Mouse (Mus musculus): Measurements from ENCODE around the gene Dmrtb1. TPM values are rescaled to one million over a fixed set of nuclear protein-coding genes. Genes with fewer than 3 reads are reported as not detected.
A peak's percentile ranks its signal among the peaks of the same experiment; 100 is the strongest.

The Dmrtb1 gene
- polyA plus RNA-seq, 1 experiment: not detected

DNA sequence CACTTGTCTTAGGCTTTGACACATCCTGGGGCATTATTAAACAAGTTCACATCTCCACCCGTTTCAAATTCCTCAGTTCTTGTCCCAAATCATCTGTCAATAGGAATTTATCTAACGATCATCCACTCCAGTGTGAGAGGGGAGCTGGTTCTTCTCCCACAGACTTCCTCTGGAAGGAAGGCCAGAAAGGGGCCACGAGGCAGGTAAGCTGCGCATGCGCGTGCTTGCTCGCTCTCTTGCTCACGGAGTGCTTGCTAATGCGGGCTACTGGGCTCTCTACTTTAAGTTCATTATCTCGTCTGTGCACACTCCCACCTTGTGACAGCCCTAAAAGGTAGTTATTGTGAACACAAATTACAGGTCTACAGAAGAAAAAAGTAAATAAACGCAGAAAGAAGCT is 17.6 kb upstream of the Dmrtb1 start:
- WGBS: 71% methylated on average over 11 of the region's 11 CpGs
- no peaks in the 10 kb centered on the region; the same call in none of the 2 replicates for H3K27me3 ChIP-seq (ENCODE audit: control insufficient read depth, insufficient read depth, low read length)
- TF ChIP-seq CTCF (IDR thresholded peaks at IDR 0.05; ENCODE audit: extremely low read depth, insufficient read length, insufficient replicate concordance, low read depth, low read length) (no peak), POLR2A (IDR thresholded peaks at IDR 0.05; ENCODE audit: low read depth, low read length) (no peak)

DNA sequence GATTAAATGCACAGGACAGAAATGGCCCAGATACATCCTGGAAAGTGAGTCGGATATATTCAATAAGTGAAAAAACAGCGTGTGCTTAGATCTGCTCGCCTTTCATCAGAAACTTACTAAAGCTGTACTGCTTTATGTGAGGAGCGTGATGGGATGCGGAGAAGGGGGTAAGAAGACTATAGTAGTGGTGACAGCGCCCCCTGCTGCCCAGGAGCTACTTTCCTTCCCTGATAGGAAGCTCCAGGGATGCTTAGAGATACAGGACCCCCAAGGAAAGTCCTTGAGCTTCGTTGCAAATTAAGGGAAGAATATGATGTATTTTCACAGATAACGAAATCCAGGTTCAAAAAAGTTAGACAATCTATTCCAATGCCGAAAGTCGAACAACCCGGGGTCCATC is 17.1 kb upstream of the Dmrtb1 start:
- H3K4me1 ChIP-seq (ENCODE audit: control insufficient read depth, insufficient read depth, insufficient read length, low read length): no peaks in the 10 kb centered on the region
- TF ChIP-seq CTCF (IDR thresholded peaks at IDR 0.05; ENCODE audit: extremely low read depth, insufficient read length, insufficient replicate concordance, low read depth, low read length): peak; percentile 59; the same call in 1 of the 2 replicates
- TF ChIP-seq POLR2A (IDR thresholded peaks at IDR 0.05; ENCODE audit: low read depth, low read length): no peak
- H3K4me3 ChIP-seq (ENCODE audit: low read depth, low read length): no peak overlapping the region
- WGBS: 32% methylated on average over 11 of the region's 11 CpGs
- no peak overlapping the region for H3K27ac ChIP-seq (ENCODE audit: insufficient read depth, low read depth, low read length)
- no peaks in the 10 kb centered on the region; the same call in none of the 2 replicates for H3K27me3 ChIP-seq (ENCODE audit: control insufficient read depth, insufficient read depth, low read length)
- H3K36me3 ChIP-seq (ENCODE audit: control insufficient read depth, insufficient read depth, low read length): no peaks in the 10 kb centered on the region

More for the DNA sequence above, 17.6 kb upstream of the Dmrtb1 start:
- no peak overlapping the region for H3K27ac ChIP-seq (ENCODE audit: insufficient read depth, low read depth, low read length)
- no peak overlapping the region for H3K4me3 ChIP-seq (ENCODE audit: low read depth, low read length)
- no peaks in the 10 kb centered on the region for H3K36me3 ChIP-seq (ENCODE audit: control insufficient read depth, insufficient read depth, low read length)
- H3K4me1 ChIP-seq (ENCODE audit: control insufficient read depth, insufficient read depth, insufficient read length, low read length): no peaks in the 10 kb centered on the region

- H3K4me1 ChIP-seq (ENCODE audit: control insufficient read depth, insufficient read depth, insufficient read length, low read length): no peaks in the 10 kb centered on the region
- H3K4me3 ChIP-seq (ENCODE audit: low read depth, low read length): no peak overlapping the region
- TF ChIP-seq POLR2A (IDR thresholded peaks at IDR 0.05; ENCODE audit: low read depth, low read length): no peak
- TF ChIP-seq CTCF (IDR thresholded peaks at IDR 0.05; ENCODE audit: extremely low read depth, insufficient read length, insufficient replicate concordance, low read depth, low read length): no peak
- 80% methylated on average over 9 of the region's 9 CpGs for WGBS
- H3K27ac ChIP-seq (ENCODE audit: insufficient read depth, low read depth, low read length): no peak overlapping the region
- no peaks in the 10 kb centered on the region for H3K36me3 ChIP-seq (ENCODE audit: control insufficient read depth, insufficient read depth, low read length)
- no peaks in the 10 kb centered on the region; the same call in none of the 2 replicates for H3K27me3 ChIP-seq (ENCODE audit: control insufficient read depth, insufficient read depth, low read length)
Observed at GRCm38 (mm10) chr4:107699271-107699670, 15.2 kb upstream of the Dmrtb1 start.

GRCm38 (mm10) chr4:107693816-107694215 is 9.8 kb upstream of the Dmrtb1 start:
- no peak overlapping the region for H3K27ac ChIP-seq (ENCODE audit: insufficient read depth, low read depth, low read length)
- H3K36me3 ChIP-seq (ENCODE audit: control insufficient read depth, insufficient read depth, low read length): no peaks in the 10 kb centered on the region
- WGBS: 53% methylated on average over 5 of the region's 5 CpGs
- H3K27me3 ChIP-seq (ENCODE audit: control insufficient read depth, insufficient read depth, low read length): peaks cover 3% of the 10 kb centered on the region; the same call in 1 of the 2 replicates
- no peak overlapping the region for H3K4me3 ChIP-seq (ENCODE audit: low read depth, low read length)
- TF ChIP-seq CTCF (IDR thresholded peaks at IDR 0.05; ENCODE audit: extremely low read depth, insufficient read length, insufficient replicate concordance, low read depth, low read length) (no peak), POLR2A (IDR thresholded peaks at IDR 0.05; ENCODE audit: low read depth, low read length) (no peak)
- H3K4me1 ChIP-seq (ENCODE audit: control insufficient read depth, insufficient read depth, insufficient read length, low read length): no peaks in the 10 kb centered on the region

- peaks cover 9% of the 10 kb centered on the region for H3K27me3 ChIP-seq (ENCODE audit: control insufficient read depth, insufficient read depth, low read length)
- H3K4me3 ChIP-seq (ENCODE audit: low read depth, low read length): no peak overlapping the region
- WGBS: 23% methylated on average over 11 of the region's 11 CpGs
Observed at GRCm38 (mm10) chr4:107688213-107688612, 4.2 kb upstream of the Dmrtb1 start.

DNA sequence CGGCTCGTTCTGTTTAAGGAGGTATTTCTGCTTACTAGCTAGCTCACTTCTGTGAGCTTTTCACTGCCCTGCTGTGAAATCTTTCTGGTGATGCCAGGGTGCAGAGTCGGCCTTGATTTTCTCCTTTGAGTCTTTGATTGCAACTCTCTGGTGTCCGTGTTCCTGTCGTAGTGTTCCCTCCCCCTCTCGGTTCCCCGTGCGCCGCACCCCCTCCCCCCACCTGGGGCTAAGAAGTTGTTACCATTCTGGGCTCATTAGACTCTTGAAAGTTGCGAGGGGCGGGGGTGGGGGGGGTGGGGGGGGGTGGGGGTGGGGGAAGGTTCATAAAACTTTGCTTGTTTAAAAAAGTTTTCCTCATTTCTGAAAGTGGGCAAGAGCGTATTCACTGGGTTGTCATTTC is 3.1 kb upstream of the Dmrtb1 start:
- TF ChIP-seq POLR2A (IDR thresholded peaks at IDR 0.05; ENCODE audit: low read depth, low read length) (no peak), CTCF (IDR thresholded peaks at IDR 0.05; ENCODE audit: extremely low read depth, insufficient read length, insufficient replicate concordance, low read depth, low read length) (no peak)
- H3K36me3 ChIP-seq (ENCODE audit: control insufficient read depth, insufficient read depth, low read length): no peaks in the 10 kb centered on the region
- WGBS: 35% methylated on average over 12 of the region's 12 CpGs
- peaks cover 9% of the 10 kb centered on the region for H3K27me3 ChIP-seq (ENCODE audit: control insufficient read depth, insufficient read depth, low read length)
- no peak overlapping the region for H3K4me3 ChIP-seq (ENCODE audit: low read depth, low read length)
- no peaks in the 10 kb centered on the region for H3K4me1 ChIP-seq (ENCODE audit: control insufficient read depth, insufficient read depth, insufficient read length, low read length)
- H3K27ac ChIP-seq (ENCODE audit: insufficient read depth, low read depth, low read length): no peak overlapping the region

More at GRCm38 (mm10) chr4:107688213-107688612, 4.2 kb upstream of the Dmrtb1 start:
- no peak for TF ChIP-seq CTCF (IDR thresholded peaks at IDR 0.05; ENCODE audit: extremely low read depth, insufficient read length, insufficient replicate concordance, low read depth, low read length)
- Histone ChIP-seq H3K27ac (ENCODE audit: insufficient read depth, low read depth, low read length) (no peak overlapping the region), H3K36me3 (ENCODE audit: control insufficient read depth, insufficient read depth, low read length) (no peaks in the 10 kb centered on the region), H3K4me1 (ENCODE audit: control insufficient read depth, insufficient read depth, insufficient read length, low read length) (no peaks in the 10 kb centered on the region)

- H3K4me1 ChIP-seq (ENCODE audit: control insufficient read depth, insufficient read depth, insufficient read length, low read length): no peaks in the 10 kb centered on the region
- no peak overlapping the region for H3K4me3 ChIP-seq (ENCODE audit: low read depth, low read length)
- H3K36me3 ChIP-seq (ENCODE audit: control insufficient read depth, insufficient read depth, low read length): no peaks in the 10 kb centered on the region
- H3K27ac ChIP-seq (ENCODE audit: insufficient read depth, low read depth, low read length): no peak overlapping the region
- H3K27me3 ChIP-seq (ENCODE audit: control insufficient read depth, insufficient read depth, low read length): peaks cover 3% of the 10 kb centered on the region
- 92% methylated on average over 37 of the region's 37 CpGs for WGBS
- no peak for TF ChIP-seq CTCF (IDR thresholded peaks at IDR 0.05; ENCODE audit: extremely low read depth, insufficient read length, insufficient replicate concordance, low read depth, low read length)
- TF ChIP-seq POLR2A (IDR thresholded peaks at IDR 0.05; ENCODE audit: low read depth, low read length): no peak
Observed at GRCm38 (mm10) chr4:107683006-107683756, 849 bp downstream of the Dmrtb1 start.

Data from small intestine, adult 2 months (tissue).